Mouse (Mus musculus): ENCODE data around the gene Hoxc11. TPM values are rescaled to one million over a fixed set of nuclear protein-coding genes. Genes with fewer than 3 reads are reported as not detected.

Hoxc11 gene
- polyA plus RNA-seq, 1 experiment from 2014 or later: not detected

DNA sequence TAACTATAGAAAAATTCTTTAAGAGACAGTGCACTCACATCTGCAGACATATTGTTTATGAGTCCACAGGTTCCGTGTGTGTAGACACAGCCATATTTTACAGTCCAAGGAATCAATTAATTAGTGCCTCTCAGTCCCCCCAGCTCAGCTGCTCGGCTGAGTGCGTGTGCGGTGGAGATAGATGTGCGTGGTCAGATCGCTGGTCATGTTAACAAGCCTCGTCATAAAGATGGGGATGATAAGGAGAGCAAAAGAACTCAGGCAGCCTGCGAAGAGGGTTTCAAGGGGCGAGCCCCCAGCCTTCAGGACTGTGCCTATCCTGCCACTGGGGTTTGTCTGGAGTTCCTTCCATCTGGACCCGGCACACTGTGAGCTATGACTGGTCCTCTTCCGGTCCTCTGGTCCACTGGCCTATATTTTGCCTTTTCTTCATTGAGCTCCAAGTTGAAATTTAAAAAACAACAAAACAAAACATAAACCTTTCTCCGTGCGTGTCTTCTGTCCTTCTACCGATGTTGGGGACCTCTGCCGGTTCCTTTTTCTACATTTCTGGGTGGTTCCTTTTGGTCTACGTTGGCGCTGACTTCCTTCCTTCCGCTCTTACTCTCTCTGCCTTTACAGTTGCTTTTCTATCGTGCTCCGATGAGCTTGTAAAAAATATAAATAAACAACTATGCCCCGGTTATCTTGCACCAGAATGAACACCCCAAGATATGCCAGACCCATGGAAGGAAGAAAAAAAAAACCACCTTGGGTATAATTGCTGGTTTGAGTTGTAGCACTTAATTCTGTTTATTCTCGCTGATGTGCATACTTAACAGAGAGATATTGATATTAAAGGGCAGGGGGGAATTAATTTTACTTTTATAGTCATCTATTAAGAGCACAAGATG lies 8.8 kb upstream of the Hoxc11 start:
- 12% methylated on average over 22 of the region's 22 CpGs for WGBS (ENCODE audit: insufficient replicate concordance)
- H3K27me3 ChIP-seq (ENCODE audit: control insufficient read depth, insufficient read depth, low read length): peaks cover 96% of the 10 kb centered on the region
- H3K4me3 ChIP-seq (ENCODE audit: low read depth, low read length): no peak overlapping the region
- ATAC-seq (replicated peaks; ENCODE audit: insufficient number of reproducible peaks, low FRiP score, low TSS enrichment): no peak
- no peak overlapping the region for H3K4me2 ChIP-seq
- no peaks in the 10 kb centered on the region for H3K9me3 ChIP-seq (replicated peaks; ENCODE audit: control insufficient read depth, low read length)
- no peaks in the 10 kb centered on the region for H3K4me1 ChIP-seq (ENCODE audit: control insufficient read depth, insufficient read depth, low read length)
- no peak overlapping the region for H3K27ac ChIP-seq (ENCODE audit: low read depth, low read length)
- H3K9ac ChIP-seq (ENCODE audit: low read depth, low read length): no peak overlapping the region
- no peaks in the 10 kb centered on the region for H3K36me3 ChIP-seq (ENCODE audit: control insufficient read depth, insufficient read depth, low read length)

DNA sequence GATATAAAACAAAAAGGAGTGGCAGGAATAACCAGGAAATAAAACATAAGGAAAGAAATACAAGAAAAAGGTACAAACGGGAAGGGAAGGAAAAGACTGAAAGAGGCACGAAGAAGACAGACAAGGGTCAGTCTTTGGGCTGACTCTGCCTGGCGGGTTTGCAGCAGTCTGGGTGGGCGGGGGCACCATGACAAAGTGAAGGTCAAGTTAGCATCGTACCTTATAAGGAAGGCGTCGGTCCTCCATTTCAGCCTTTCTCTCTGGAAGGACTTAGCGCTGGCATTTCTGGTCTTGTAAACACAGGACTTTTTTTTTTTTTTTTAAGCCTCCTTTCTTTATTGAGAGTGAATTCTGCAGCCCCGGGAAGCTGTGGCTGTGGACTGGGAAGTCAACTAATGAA lies 7.0 kb upstream of the Hoxc11 start:
- Histone ChIP-seq H3K9me3 (replicated peaks; ENCODE audit: control insufficient read depth, low read length) (no peaks in the 10 kb centered on the region), H3K4me1 (ENCODE audit: control insufficient read depth, insufficient read depth, low read length) (no peaks in the 10 kb centered on the region), H3K27ac (ENCODE audit: low read depth, low read length) (no peak overlapping the region), H3K4me2 (no peak overlapping the region), H3K27me3 (ENCODE audit: control insufficient read depth, insufficient read depth, low read length) (peaks cover 95% of the 10 kb centered on the region), H3K4me3 (ENCODE audit: low read depth, low read length) (no peak overlapping the region), H3K36me3 (ENCODE audit: control insufficient read depth, insufficient read depth, low read length) (no peaks in the 10 kb centered on the region), H3K9ac (ENCODE audit: low read depth, low read length) (no peak overlapping the region)
- WGBS (ENCODE audit: insufficient replicate concordance): 2% methylated on average over 9 of the region's 9 CpGs
- no peak for ATAC-seq (replicated peaks; ENCODE audit: insufficient number of reproducible peaks, low FRiP score, low TSS enrichment)

DNA sequence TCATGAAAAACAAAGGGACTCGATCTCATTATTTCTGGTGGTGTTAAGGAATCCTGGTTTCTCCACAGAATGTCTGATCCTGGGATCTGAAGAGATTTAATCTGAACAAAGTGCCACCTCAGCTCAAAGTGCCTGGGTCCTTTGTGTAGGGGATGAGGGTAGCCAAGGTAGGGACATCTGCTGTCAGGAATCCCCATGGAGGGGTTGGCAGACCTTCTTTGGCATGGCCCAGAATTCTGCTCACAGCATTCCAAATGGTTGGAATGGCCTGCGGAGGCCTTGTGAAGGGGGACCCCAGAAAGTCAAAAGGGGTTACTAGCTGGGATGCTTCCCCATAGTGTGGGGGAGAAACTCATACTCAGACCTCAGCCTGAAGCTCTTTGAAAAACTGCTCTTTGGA lies 5.4 kb upstream of the Hoxc11 start:
- ATAC-seq (replicated peaks; ENCODE audit: insufficient number of reproducible peaks, low FRiP score, low TSS enrichment): no peak
- Histone ChIP-seq H3K4me1 (ENCODE audit: control insufficient read depth, insufficient read depth, low read length) (no peaks in the 10 kb centered on the region), H3K27me3 (ENCODE audit: control insufficient read depth, insufficient read depth, low read length) (peaks cover 94% of the 10 kb centered on the region), H3K27ac (ENCODE audit: low read depth, low read length) (no peak overlapping the region), H3K36me3 (ENCODE audit: control insufficient read depth, insufficient read depth, low read length) (no peaks in the 10 kb centered on the region), H3K9me3 (replicated peaks; ENCODE audit: control insufficient read depth, low read length) (no peaks in the 10 kb centered on the region), H3K9ac (ENCODE audit: low read depth, low read length) (no peak overlapping the region), H3K4me3 (ENCODE audit: low read depth, low read length) (no peak overlapping the region), H3K4me2 (no peak overlapping the region)
- WGBS (ENCODE audit: insufficient replicate concordance): 12% methylated on average over 2 of the region's 2 CpGs

DNA sequence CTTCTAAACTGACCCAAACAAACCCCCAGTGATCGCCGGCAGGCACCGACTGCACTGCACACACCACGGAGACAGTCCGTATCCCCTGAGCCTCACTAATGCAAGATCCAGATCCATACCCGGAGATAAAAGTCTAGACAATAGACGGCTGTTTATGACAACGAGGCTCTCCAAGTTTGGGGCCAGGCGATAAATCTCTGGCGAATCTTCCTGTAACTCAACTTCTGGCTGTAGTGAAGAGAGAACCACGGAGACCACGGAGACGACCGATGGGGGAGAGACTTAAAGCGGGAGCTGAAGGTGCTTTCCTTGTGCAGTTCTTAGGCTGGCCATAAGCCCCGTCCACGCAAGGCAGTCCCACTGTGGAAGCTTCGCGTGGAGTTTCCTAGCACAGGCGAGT lies 4.5 kb upstream of the Hoxc11 start:
- peaks cover 95% of the 10 kb centered on the region for H3K27me3 ChIP-seq (ENCODE audit: control insufficient read depth, insufficient read depth, low read length)
- no peaks in the 10 kb centered on the region for H3K36me3 ChIP-seq (ENCODE audit: control insufficient read depth, insufficient read depth, low read length)
- no peaks in the 10 kb centered on the region for H3K4me1 ChIP-seq (ENCODE audit: control insufficient read depth, insufficient read depth, low read length)
- H3K4me2 ChIP-seq: no peak overlapping the region
- no peak overlapping the region for H3K4me3 ChIP-seq (ENCODE audit: low read depth, low read length)
- H3K27ac ChIP-seq (ENCODE audit: low read depth, low read length): no peak overlapping the region
- under 1% methylated on average over 20 of the region's 20 CpGs for WGBS (ENCODE audit: insufficient replicate concordance)
- no peak for ATAC-seq (replicated peaks; ENCODE audit: insufficient number of reproducible peaks, low FRiP score, low TSS enrichment)
- no peak overlapping the region for H3K9ac ChIP-seq (ENCODE audit: low read depth, low read length)
- no peaks in the 10 kb centered on the region for H3K9me3 ChIP-seq (replicated peaks; ENCODE audit: control insufficient read depth, low read length)

- Histone ChIP-seq H3K4me2 (no peak overlapping the region), H3K4me3 (ENCODE audit: low read depth, low read length) (no peak overlapping the region), H3K27me3 (ENCODE audit: control insufficient read depth, insufficient read depth, low read length) (peaks cover 95% of the 10 kb centered on the region), H3K9me3 (replicated peaks; ENCODE audit: control insufficient read depth, low read length) (no peaks in the 10 kb centered on the region), H3K9ac (ENCODE audit: low read depth, low read length) (no peak overlapping the region), H3K27ac (ENCODE audit: low read depth, low read length) (no peak overlapping the region), H3K36me3 (ENCODE audit: control insufficient read depth, insufficient read depth, low read length) (no peaks in the 10 kb centered on the region), H3K4me1 (ENCODE audit: control insufficient read depth, insufficient read depth, low read length) (no peaks in the 10 kb centered on the region; the same call in 1 of the 2 replicates)
- WGBS (ENCODE audit: insufficient replicate concordance): 13% methylated on average over 2 of the region's 2 CpGs
- no peak for ATAC-seq (replicated peaks; ENCODE audit: insufficient number of reproducible peaks, low FRiP score, low TSS enrichment)
These were observed 3.4 kb upstream of the Hoxc11 start for GRCm38 (mm10) chr15:102950877-102951276.

DNA sequence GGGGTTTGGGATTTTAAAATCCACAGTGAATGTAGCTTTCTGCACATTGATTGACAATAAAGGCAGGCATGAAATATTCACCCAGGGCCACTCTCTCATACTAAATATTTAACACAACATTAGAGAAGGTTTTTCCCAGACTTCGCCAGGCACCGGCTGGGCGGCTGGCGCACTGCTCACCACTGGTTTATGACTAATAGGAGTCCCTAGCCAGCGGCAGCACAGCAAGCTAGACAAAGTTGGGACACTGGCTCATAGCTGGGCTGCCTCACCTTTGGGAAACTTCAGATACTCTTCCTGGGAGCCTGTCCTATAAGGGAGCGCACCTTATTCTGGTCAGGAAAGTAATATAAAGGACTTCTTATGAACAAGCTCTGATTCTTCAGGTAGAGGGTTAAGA lies 666 bp upstream of the Hoxc11 start:
- Histone ChIP-seq H3K4me2 (no peak overlapping the region), H3K4me3 (ENCODE audit: low read depth, low read length) (no peak overlapping the region), H3K27me3 (ENCODE audit: control insufficient read depth, insufficient read depth, low read length) (peaks cover 96% of the 10 kb centered on the region), H3K4me1 (ENCODE audit: control insufficient read depth, insufficient read depth, low read length) (peaks cover 3% of the 10 kb centered on the region; the same call in 1 of the 2 replicates), H3K9me3 (replicated peaks; ENCODE audit: control insufficient read depth, low read length) (no peaks in the 10 kb centered on the region), H3K9ac (ENCODE audit: low read depth, low read length) (no peak overlapping the region), H3K27ac (ENCODE audit: low read depth, low read length) (no peak overlapping the region), H3K36me3 (ENCODE audit: control insufficient read depth, insufficient read depth, low read length) (no peaks in the 10 kb centered on the region)
- ATAC-seq (replicated peaks; ENCODE audit: insufficient number of reproducible peaks, low FRiP score, low TSS enrichment): no peak
- WGBS (ENCODE audit: insufficient replicate concordance): 6% methylated on average over 6 of the region's 6 CpGs

GRCm38 (mm10) chr15:102955007-102955382 lies 768 bp downstream of the Hoxc11 start:
- 0% methylated on average over 26 of the region's 28 CpGs for WGBS (ENCODE audit: insufficient replicate concordance)

GRCm38 (mm10) chr15:102955833-102956640 lies 1.8 kb downstream of the Hoxc11 start:
- peaks cover 94% of the 10 kb centered on the region for H3K27me3 ChIP-seq (ENCODE audit: control insufficient read depth, insufficient read depth, low read length)
- H3K4me1 ChIP-seq (ENCODE audit: control insufficient read depth, insufficient read depth, low read length): peaks cover 3% of the 10 kb centered on the region; the same call in 1 of the 2 replicates
- H3K9ac ChIP-seq (ENCODE audit: low read depth, low read length): no peak overlapping the region
- no peaks in the 10 kb centered on the region for H3K36me3 ChIP-seq (ENCODE audit: control insufficient read depth, insufficient read depth, low read length)
- no peak overlapping the region for H3K4me3 ChIP-seq (ENCODE audit: low read depth, low read length)
- H3K4me2 ChIP-seq: no peak overlapping the region; the same call in 1 of the 2 replicates
- no peak overlapping the region for H3K27ac ChIP-seq (ENCODE audit: low read depth, low read length)
- WGBS (ENCODE audit: insufficient replicate concordance): under 1% methylated on average over 36 of the region's 40 CpGs
- H3K9me3 ChIP-seq (replicated peaks; ENCODE audit: control insufficient read depth, low read length): no peaks in the 10 kb centered on the region
- no peak for ATAC-seq (replicated peaks; ENCODE audit: insufficient number of reproducible peaks, low FRiP score, low TSS enrichment)

More at GRCm38 (mm10) chr15:102955007-102955382, 768 bp downstream of the Hoxc11 start:
- H3K9ac ChIP-seq (ENCODE audit: low read depth, low read length): no peak overlapping the region
- H3K27me3 ChIP-seq (ENCODE audit: control insufficient read depth, insufficient read depth, low read length): peaks cover 94% of the 10 kb centered on the region
- H3K9me3 ChIP-seq (replicated peaks; ENCODE audit: control insufficient read depth, low read length): no peaks in the 10 kb centered on the region
- ATAC-seq (replicated peaks; ENCODE audit: insufficient number of reproducible peaks, low FRiP score, low TSS enrichment): no peak
- H3K36me3 ChIP-seq (ENCODE audit: control insufficient read depth, insufficient read depth, low read length): no peaks in the 10 kb centered on the region
- H3K27ac ChIP-seq (ENCODE audit: low read depth, low read length): no peak overlapping the region
- no peak overlapping the region for H3K4me2 ChIP-seq
- no peak overlapping the region for H3K4me3 ChIP-seq (ENCODE audit: low read depth, low read length)
- peaks cover 3% of the 10 kb centered on the region; the same call in 1 of the 2 replicates for H3K4me1 ChIP-seq (ENCODE audit: control insufficient read depth, insufficient read depth, low read length)
